Mouse (Mus musculus) brain, adult 2 months (tissue): ENCODE data around the gene Pon2.
A peak's percentile ranks its signal among the peaks of the same experiment; 100 is the strongest.
"Not testable (repeated sequence)": the region's sequence is repeated elsewhere in the genome, so short reads cannot be mapped to it uniquely, and the experiment has no call there.

Source experiments
- DNase-seq: peaks from one replicate; pipeline ENCODE4 v3.0.0; 2011; ENCODE audit warnings: low read depth, low spot score

The Pon2 gene

GRCm38 (mm10) chr6:5298092-5298554 is at the start of gene Pon2:
Pon2 (minus strand) TSS chr6:5298455.
- peak; percentile 55 for DNase-seq

- DNase-seq = no peak
These were observed 46.0 kb upstream of the Pon2 start for GRCm38 (mm10) chr6:5344255-5344654.

DNA sequence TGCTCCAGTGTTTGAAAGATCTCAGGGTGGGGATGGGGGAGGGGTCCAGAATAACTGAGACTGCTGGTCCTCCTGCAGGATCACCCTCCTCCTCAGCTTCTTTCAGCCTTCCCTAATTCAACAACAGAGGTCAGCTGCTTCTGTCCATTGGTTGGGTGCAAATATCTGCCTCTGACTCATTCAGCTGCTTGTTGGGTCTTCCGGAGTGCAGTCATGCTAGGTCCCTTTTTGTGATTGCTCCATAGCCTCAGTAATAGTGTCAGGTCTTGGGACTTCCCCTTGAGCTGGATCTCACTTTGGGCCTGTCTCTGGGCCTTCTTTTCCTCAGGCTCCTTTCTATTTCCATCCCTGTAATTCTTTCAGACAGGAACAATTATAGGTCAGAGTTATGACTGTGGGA is 41.0 kb upstream of the Pon2 start:
- not testable (repeated sequence) for DNase-seq

DNA sequence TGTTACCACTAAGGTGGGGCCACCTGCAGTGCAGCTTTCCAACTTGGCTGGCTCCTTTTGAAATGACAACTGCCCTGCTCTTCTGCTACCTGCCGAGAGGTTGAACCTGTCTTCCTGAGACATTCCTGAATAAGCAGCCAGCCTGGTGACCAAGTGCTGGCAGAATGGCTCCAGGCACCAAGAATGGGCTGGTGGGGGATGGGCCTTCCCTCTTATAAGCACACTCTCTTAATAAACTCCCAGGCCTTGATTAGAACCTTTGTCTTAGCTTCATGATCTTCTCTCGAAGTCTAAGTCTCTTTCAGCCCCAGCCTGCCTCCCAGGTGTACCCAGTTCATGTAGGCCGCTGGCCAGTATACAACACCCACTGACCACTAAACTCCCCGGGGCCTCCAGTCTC is 40.5 kb upstream of the Pon2 start:
- DNase-seq = not testable (repeated sequence)

DNA sequence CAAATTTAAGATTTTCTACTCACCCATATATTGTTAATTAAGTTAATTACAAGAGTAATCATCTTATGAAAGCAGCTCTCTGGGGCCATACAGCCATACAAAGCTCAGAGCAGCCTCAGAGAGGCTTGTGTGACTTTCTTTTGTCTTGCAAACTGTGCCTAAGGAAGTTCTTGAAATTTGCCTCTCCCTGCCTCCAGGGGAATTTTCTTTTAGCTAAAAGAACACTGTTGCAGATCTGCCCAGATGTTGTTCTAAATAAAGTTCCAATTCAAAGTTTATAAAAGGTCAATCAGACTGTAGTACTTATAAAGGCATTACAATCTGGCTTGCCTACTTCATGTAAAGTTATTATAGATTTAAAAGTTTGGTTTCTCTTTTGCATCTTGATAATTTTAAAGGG is 37.8 kb upstream of the Pon2 start:
- not testable (repeated sequence) for DNase-seq

- DNase-seq = no peak
These were observed 35.8 kb upstream of the Pon2 start for GRCm38 (mm10) chr6:5334021-5334420.

- peak; percentile 81 for DNase-seq
These were observed 34.4 kb upstream of the Pon2 start for GRCm38 (mm10) chr6:5332560-5333150.

DNA sequence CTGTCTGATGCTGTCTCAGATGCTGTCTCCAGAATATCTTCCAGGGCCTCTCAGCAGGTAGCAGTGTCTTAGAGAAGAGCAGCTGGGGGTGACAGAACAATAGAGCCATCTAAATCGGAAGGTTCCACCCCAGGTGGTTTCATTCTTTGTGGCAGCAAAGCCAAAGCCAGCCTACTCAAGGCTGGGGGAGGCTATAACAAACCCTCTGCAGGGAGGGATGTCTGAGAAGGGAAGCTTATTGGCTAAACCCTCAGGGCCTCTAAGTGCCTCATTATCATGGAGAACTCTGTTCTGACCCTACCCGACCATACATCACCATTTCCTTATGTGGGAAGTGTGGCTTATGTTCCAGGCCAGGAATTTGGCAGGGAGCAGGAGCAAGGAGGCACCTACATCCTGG is 26.9 kb upstream of the Pon2 start:
- DNase-seq = no peak

GRCm38 (mm10) chr6:5324101-5324500 is 25.8 kb upstream of the Pon2 start:
- not testable (repeated sequence) for DNase-seq

DNA sequence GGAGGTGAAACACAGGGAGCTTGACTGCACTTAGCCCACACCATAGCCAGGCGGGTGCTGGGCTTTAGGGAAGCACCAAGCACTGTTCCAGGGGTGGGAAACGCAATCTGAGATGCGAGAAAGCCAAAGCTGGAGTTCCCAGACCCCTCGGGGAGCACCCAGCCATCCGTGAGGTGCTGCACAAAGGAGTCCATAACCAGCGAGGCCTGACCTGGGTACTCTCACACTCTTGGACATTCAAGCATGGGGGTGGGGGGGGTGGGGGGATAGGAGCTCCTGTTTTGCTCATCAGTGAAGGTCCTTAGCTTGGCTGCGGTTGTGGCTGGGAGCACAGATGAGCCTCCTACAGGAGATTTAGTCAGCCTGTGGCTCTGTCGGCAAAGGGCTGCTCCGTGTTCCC is 18.4 kb upstream of the Pon2 start:
- no peak for DNase-seq

GRCm38 (mm10) chr6:5315053-5315759 is 17.0 kb upstream of the Pon2 start:
- DNase-seq = no peak

- no peak for DNase-seq
These were observed 15.8 kb upstream of the Pon2 start for GRCm38 (mm10) chr6:5313951-5314590.

- no peak for DNase-seq
These were observed 12.2 kb upstream of the Pon2 start for GRCm38 (mm10) chr6:5310491-5310890.

- peak; percentile 44 for DNase-seq
These were observed 11.4 kb upstream of the Pon2 start for GRCm38 (mm10) chr6:5309595-5310197.

GRCm38 (mm10) chr6:5305926-5306325 is 7.7 kb upstream of the Pon2 start:
- DNase-seq = no peak

DNA sequence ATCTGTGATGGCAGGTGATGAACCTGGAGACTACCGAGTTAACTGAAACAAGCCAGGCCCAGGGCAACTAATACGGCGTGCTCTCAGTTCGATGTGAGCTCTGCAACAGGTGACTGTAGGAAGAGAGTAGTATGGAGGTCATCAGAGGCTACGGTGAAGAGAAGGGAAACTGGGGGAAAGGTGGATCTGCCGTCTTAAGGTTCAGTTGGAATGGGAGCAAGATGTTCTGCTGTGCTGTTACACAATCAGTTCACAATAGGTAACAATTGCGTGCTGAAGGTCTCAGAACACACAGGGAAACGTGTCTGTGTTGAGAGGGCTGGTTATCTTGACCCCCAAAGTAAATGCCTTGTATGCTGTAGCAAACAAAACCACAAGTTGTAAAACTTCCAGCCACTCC is 6.7 kb upstream of the Pon2 start:
- DNase-seq = no peak

- no peak for DNase-seq
These were observed 2.4 kb upstream of the Pon2 start for GRCm38 (mm10) chr6:5300629-5301028.

GRCm38 (mm10) chr6:5299561-5299960 is 1.3 kb upstream of the Pon2 start:
- DNase-seq = no peak

- peak; percentile 52 for DNase-seq
These were observed 749 bp downstream of the Pon2 start for GRCm38 (mm10) chr6:5297321-5298091.

DNA sequence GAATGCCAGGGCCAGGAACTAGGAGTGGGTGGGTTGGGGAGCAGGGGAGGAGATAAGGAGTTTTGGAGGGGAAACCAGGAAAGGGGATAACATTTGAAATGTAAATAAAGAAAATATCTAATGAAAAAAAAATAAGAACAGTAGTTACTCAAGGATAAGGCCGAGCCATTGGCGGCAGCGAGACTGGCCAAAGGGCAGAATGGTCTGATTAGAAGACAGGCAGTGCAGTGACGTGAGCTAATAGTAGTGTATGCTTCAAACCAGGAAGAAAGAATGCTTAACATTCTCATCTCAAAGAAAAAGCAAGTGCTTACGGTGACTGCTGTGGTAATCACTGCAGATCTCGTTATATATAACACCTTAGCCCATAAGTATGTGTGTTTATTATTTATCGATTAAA is 2.2 kb downstream of the Pon2 start:
- no peak for DNase-seq

DNA sequence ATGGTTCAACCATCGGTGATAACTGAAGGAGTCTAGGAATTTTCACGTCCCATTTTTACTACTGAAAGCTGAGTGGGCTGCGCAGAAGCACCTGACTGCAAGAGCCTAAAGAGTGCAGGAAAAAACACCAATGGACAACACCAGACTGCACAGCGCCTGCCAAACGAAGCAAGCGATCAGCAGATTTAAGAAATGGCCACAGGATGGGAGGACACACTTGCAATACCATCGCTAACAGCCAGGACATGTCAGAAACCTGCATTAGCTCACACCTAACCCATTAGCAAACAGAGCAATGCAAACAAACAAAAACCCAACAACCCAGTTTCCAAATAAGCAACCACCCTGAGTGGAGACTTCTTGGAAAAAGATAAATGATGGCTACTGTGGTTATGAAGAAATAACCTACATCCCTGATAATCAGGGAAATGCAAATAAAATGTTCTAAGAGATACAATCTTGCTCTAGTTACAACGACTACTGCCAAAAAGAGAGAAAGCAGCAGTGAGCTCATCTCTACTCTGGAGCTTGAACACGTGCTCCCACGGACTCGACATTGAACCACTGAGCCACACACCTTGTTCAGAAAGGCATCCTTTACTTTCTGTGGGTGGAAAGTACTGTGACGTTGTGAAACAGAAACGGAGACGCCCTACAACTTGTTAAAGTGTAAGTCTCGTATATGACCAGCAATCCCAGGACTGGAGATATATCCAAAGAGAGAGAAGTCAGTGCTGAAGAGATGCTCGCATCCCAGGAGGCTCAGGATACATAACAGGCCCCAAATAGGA is 3.4 kb downstream of the Pon2 start:
- no peak for DNase-seq
